Mouse (Mus musculus): Measurements from ENCODE around the gene Unc5c. TPM values are rescaled to one million over a fixed set of nuclear protein-coding genes. Genes with fewer than 3 reads are reported as not detected.

Gene Unc5c
- polyA plus RNA-seq, 1 experiment from 2014 or later = 0.35 TPM

DNA sequence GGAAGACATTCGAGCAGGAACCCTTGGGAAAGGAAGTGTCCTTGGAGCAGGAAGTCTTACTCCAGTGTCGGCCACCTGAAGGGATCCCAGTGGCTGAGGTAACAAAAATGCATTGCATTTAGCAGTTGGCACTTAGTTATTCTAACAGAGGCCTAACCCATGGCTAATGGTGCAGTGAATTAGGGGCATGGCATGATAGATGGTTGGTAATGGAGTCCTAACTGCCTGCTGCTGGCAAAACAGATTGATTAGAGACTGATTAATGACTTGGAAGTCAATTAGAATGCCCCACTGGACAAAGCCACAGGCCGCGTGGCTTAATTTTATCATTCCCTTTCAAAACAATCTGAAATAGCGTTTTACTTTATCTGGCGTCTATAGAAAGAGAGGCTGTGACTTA, 268.8 kb downstream of the Unc5c start:
- no peak overlapping the region for H3K27ac ChIP-seq
- H3K9ac ChIP-seq = no peak overlapping the region
- H3K4me2 ChIP-seq = no peak overlapping the region
- no peaks in the 10 kb centered on the region for H3K36me3 ChIP-seq
- no peak for DNase-seq
- H3K4me1 ChIP-seq (replicated peaks) = no peaks in the 10 kb centered on the region
- WGBS (ENCODE audit: insufficient replicate concordance) = 69% methylated on average over 6 of the region's 6 CpGs
- H3K4me3 ChIP-seq (replicated peaks) = no peak overlapping the region
- ATAC-seq (ENCODE audit: low read depth) = no peak
- H3K27me3 ChIP-seq = no peaks in the 10 kb centered on the region
- H3K9me3 ChIP-seq (replicated peaks) = no peaks in the 10 kb centered on the region

DNA sequence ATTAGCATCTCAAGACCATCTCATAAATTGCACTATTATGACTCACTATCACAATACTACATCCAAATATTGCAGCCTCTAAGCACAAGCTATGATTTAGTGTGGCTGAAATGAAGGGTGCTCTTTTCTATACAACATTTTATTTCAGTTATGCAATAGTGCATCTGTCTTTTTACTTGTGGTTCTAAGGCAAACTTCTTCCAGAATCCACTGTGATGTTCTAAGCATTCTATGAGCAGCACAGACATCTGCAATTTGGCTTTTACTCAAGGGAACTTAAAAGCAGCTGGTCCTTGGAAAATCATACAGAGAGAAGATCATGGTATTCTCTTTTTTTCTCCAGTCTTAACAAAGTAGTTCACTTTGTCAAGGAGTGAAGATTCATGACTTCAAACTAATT, 270.3 kb downstream of the Unc5c start:
- Histone ChIP-seq H3K27me3 (no peaks in the 10 kb centered on the region), H3K4me2 (no peak overlapping the region), H3K9me3 (replicated peaks) (no peaks in the 10 kb centered on the region), H3K27ac (no peak overlapping the region), H3K9ac (no peak overlapping the region), H3K4me3 (replicated peaks) (no peak overlapping the region), H3K36me3 (no peaks in the 10 kb centered on the region), H3K4me1 (replicated peaks) (no peaks in the 10 kb centered on the region)
- no peak for ATAC-seq (ENCODE audit: low read depth)
- no peak for DNase-seq

DNA sequence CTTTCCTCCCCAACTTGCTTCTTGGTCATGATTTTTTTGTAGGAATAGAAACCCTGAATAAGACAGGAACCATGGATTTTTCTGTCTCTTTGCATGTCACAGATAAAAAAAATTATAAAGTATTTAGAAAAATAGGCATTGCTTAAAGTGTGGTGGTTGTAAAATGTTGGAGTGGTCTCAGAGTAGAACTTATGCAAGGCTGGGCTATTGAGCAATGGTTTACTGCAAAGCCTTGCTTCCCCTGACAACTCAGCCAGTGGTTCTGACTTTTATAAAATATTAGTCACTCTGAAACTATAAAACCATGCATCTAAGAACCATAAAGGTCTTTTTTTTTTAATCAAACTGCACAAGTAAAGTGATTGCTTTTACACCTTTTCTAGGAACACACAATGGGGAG, 280.3 kb downstream of the Unc5c start:
- Histone ChIP-seq H3K4me1 (replicated peaks) (no peaks in the 10 kb centered on the region), H3K4me2 (no peak overlapping the region), H3K9me3 (replicated peaks) (no peaks in the 10 kb centered on the region), H3K36me3 (no peaks in the 10 kb centered on the region), H3K9ac (no peak overlapping the region), H3K27ac (no peak overlapping the region), H3K4me3 (replicated peaks) (no peak overlapping the region), H3K27me3 (no peaks in the 10 kb centered on the region)
- DNase-seq (no peak), ATAC-seq (ENCODE audit: low read depth) (no peak)

DNA sequence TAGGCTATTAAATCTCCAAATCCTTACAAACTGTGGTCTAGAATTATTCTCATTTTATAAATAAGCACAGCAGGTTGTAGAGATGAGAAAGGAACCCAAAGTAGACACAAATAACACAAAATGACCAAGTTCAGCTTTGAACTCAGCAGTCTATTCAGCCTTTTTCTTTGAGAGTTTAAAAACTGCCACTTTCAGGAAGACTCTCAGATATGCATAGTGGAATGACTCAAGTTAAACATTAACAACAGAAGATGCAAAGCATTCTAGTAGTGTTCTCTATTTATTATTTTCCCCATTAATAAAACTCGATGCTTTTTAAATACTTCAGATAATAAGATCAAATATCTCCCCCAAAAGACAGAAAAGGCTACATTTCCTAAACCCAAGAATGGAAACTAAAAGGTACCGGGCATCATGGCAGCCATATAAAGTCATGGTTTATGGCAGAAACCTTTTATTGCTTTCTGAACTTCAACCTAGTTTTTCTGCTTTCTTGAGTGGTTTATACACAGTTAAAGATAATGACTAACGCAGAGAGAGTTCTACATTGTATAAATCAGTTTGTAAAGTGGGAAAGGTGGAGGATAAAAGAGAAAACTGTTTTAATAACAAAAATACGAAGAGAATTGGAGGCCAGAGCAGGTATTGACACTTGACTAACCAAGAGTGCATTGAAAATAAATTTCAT, 283.8 kb downstream of the Unc5c start:
- no peaks in the 10 kb centered on the region for H3K4me1 ChIP-seq (replicated peaks)
- no peak overlapping the region for H3K4me3 ChIP-seq (replicated peaks)
- H3K36me3 ChIP-seq = no peaks in the 10 kb centered on the region
- ATAC-seq (ENCODE audit: low read depth) = no peak
- no peak overlapping the region for H3K4me2 ChIP-seq
- no peak overlapping the region for H3K27ac ChIP-seq
- H3K9ac ChIP-seq = no peak overlapping the region
- WGBS (ENCODE audit: insufficient replicate concordance) = 62% methylated on average over 4 of the region's 4 CpGs
- no peaks in the 10 kb centered on the region for H3K9me3 ChIP-seq (replicated peaks)
- no peak for DNase-seq
- no peaks in the 10 kb centered on the region for H3K27me3 ChIP-seq

DNA sequence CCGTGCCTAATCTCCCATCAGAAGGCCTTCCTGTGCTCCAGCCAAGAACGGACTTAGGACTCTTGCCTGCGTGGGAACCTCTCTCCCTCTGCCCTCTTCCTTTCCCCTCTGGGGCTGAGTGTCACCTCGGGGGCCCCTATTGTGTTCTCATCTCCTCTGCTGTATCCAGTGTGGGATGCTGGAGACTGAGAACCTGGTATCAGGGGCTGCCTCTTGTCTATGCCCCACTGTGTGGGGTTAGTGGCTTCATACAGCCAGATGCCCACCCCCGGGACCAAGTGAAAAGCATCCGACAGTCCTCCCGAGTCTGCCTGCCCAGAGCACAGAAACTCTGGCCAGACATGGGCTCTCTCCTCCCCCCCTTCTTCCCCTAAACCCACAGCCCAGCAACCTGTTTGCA, 287.2 kb downstream of the Unc5c start:
- DNase-seq = no peak
- ATAC-seq (ENCODE audit: low read depth) = no peak
- 59% methylated on average over 7 of the region's 7 CpGs for WGBS (ENCODE audit: insufficient replicate concordance)

DNA sequence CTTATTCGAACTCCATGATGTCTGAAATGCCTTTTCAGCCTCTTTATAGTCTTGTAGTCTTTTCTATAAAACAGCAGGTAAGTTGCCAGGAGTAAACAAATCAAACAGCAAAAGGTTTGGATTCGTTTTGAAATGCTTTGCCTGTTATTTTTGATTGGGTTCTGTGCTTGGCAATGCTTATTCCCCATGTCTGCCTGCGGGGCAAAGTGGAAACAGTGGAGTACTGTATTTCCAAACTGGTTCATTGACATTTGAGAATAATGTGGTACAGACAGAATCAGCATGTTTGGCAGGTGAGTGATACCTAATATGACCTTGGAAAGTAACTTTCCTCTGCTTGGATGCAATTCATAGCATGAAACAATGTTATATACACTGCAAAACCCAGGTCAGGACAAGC, 292.2 kb downstream of the Unc5c start:
- 47% methylated on average over 3 of the region's 3 CpGs for WGBS (ENCODE audit: insufficient replicate concordance)
- ATAC-seq (ENCODE audit: low read depth) = no peak
- no peaks in the 10 kb centered on the region for H3K27me3 ChIP-seq
- no peak overlapping the region for H3K4me3 ChIP-seq (replicated peaks)
- no peak overlapping the region for H3K9ac ChIP-seq
- no peak overlapping the region for H3K27ac ChIP-seq
- no peaks in the 10 kb centered on the region for H3K4me1 ChIP-seq (replicated peaks)
- no peak for DNase-seq
- H3K9me3 ChIP-seq (replicated peaks) = no peaks in the 10 kb centered on the region
- no peak overlapping the region for H3K4me2 ChIP-seq
- no peaks in the 10 kb centered on the region for H3K36me3 ChIP-seq

More for the DNA sequence above, 287.2 kb downstream of the Unc5c start:
- Histone ChIP-seq H3K9ac (no peak overlapping the region), H3K4me2 (no peak overlapping the region), H3K4me1 (replicated peaks) (no peaks in the 10 kb centered on the region), H3K4me3 (replicated peaks) (no peak overlapping the region), H3K36me3 (no peaks in the 10 kb centered on the region), H3K9me3 (replicated peaks) (no peaks in the 10 kb centered on the region), H3K27me3 (no peaks in the 10 kb centered on the region), H3K27ac (no peak overlapping the region)

- Histone ChIP-seq H3K4me3 (replicated peaks) (no peak overlapping the region), H3K9me3 (replicated peaks) (no peaks in the 10 kb centered on the region), H3K9ac (no peak overlapping the region), H3K27me3 (no peaks in the 10 kb centered on the region), H3K4me1 (replicated peaks) (no peaks in the 10 kb centered on the region), H3K4me2 (no peak overlapping the region), H3K36me3 (no peaks in the 10 kb centered on the region), H3K27ac (no peak overlapping the region)
- DNase-seq (no peak), ATAC-seq (ENCODE audit: low read depth) (no peak)
- 61% methylated on average over 8 of the region's 8 CpGs for WGBS (ENCODE audit: insufficient replicate concordance)
Observed at GRCm38 (mm10) chr3:141778411-141778919, 313.4 kb downstream of the Unc5c start.

DNA sequence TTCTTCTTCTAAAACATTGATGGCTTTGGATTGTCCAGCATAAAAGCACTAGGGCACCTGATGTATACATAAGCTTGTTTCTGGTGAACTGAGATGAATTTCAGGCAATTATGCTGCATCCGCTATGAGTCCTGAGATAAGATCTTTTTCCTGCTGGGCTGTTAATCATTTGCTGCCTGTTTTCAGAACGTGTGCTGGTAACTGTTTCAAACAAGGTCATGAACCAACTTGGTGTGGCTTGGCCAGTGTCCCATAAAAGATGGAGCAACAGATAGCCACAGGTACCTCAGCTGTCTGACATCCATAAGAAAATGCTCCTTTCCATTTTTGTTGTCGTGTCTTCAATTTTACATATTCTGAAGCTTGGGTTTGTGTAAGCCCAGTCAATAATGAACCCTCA, 314.2 kb downstream of the Unc5c start:
- Histone ChIP-seq H3K27me3 (no peaks in the 10 kb centered on the region), H3K4me2 (no peak overlapping the region), H3K36me3 (no peaks in the 10 kb centered on the region), H3K27ac (no peak overlapping the region), H3K4me1 (replicated peaks) (no peaks in the 10 kb centered on the region), H3K9me3 (replicated peaks) (no peaks in the 10 kb centered on the region), H3K9ac (no peak overlapping the region), H3K4me3 (replicated peaks) (no peak overlapping the region)
- ATAC-seq (ENCODE audit: low read depth) (0 out of 2 replicates have a peak, but pooled peaks have one; percentile 39), DNase-seq (no peak)
- 43% methylated on average over 3 of the region's 3 CpGs for WGBS (ENCODE audit: insufficient replicate concordance)

- Histone ChIP-seq H3K27ac (no peak overlapping the region), H3K36me3 (no peaks in the 10 kb centered on the region), H3K9ac (no peak overlapping the region), H3K4me3 (replicated peaks) (no peak overlapping the region), H3K27me3 (no peaks in the 10 kb centered on the region), H3K4me2 (no peak overlapping the region), H3K9me3 (replicated peaks) (no peaks in the 10 kb centered on the region), H3K4me1 (replicated peaks) (no peaks in the 10 kb centered on the region)
- ATAC-seq (ENCODE audit: low read depth) (no peak), DNase-seq (no peak)
- 58% methylated on average over 4 of the region's 4 CpGs for WGBS (ENCODE audit: insufficient replicate concordance)
Observed at GRCm38 (mm10) chr3:141782553-141782952, 317.5 kb downstream of the Unc5c start.

DNA sequence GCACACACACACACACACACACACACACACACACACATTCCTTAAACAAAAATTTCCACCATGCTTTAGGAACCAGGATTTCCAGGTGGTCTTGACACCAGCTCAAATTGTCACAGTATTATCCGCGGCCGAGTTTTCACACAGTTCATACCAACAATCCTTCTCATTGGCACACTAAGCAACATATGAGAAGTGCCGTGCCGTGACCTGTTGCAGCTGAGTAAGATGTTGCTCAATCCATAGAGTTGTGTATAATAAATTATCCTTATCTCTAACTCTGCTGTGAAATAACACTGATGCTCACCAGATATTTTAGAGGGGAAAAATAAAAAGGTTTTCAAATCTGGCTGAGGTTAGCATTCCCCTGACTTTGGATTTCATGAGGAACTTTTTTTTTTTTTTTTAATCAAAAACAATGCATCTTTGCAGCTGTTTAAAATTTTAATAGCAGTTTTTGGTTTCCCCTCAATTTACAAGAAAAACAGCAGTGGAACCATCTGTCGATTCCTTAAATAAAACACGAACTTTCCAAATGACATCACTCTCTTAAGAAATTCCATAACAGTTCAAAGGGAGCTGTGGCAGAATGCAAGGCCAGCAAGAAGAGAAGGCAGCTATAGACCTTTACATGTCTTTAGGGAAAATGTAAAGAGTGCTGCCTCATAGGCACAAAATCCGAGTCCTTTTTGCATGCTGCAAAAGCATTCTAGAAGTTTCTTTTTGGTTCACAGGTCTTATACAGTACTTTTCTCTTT, 326.2 kb downstream of the Unc5c start:
- H3K27ac ChIP-seq = no peak overlapping the region
- H3K4me2 ChIP-seq = no peak overlapping the region
- no peaks in the 10 kb centered on the region for H3K9me3 ChIP-seq (replicated peaks)
- H3K36me3 ChIP-seq = no peaks in the 10 kb centered on the region
- no peaks in the 10 kb centered on the region for H3K4me1 ChIP-seq (replicated peaks)
- no peak overlapping the region for H3K4me3 ChIP-seq (replicated peaks)
- no peak for ATAC-seq (ENCODE audit: low read depth)
- H3K9ac ChIP-seq = no peak overlapping the region
- DNase-seq = no peak
- H3K27me3 ChIP-seq = no peaks in the 10 kb centered on the region
- 74% methylated on average over 8 of the region's 8 CpGs for WGBS (ENCODE audit: insufficient replicate concordance)

DNA sequence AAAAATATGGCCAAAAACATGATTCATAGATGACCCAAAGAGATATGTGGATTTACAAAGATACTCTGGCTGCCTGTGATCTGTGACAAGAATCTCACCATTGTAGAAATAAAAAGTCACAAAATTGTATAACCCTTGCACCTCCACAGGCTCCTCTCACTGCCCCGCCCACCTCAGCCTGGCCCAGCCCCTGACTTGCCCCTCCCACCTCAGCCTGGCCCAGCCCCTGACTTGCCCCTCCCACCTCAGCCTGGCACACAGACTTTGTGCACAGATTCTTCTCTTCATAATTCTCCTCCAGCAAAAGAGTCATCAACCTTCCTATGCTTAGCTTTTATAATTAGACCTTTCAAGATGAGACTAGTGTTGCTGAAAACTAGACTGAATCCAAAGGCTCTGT, 327.1 kb downstream of the Unc5c start:
- ATAC-seq (ENCODE audit: low read depth) = no peak

DNA sequence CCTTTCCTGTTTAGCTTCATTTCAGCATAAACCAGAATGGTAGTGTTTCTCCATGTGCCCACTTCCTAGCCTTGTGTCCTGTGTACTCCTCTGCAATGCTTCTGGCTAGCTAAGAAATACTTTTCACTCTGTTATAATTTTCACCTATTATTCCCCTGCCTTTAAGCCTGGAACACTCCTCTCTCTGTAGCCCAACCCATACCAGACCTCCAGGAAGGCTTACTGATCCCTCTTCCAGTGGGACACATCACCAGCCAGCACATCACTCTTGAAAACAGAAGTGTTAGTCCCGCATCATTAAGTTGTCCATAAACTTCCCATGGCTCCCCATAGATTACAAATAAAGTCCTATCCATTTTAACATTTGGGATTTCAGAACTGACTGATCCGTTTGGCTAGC, 328.7 kb downstream of the Unc5c start:
- no peak for DNase-seq
- H3K36me3 ChIP-seq = no peaks in the 10 kb centered on the region
- H3K9me3 ChIP-seq (replicated peaks) = no peaks in the 10 kb centered on the region
- H3K27me3 ChIP-seq = no peaks in the 10 kb centered on the region
- H3K4me3 ChIP-seq (replicated peaks) = no peak overlapping the region
- no peaks in the 10 kb centered on the region for H3K4me1 ChIP-seq (replicated peaks)
- 62% methylated on average over 2 of the region's 2 CpGs for WGBS (ENCODE audit: insufficient replicate concordance)
- no peak overlapping the region for H3K9ac ChIP-seq
- no peak overlapping the region for H3K27ac ChIP-seq
- ATAC-seq (ENCODE audit: low read depth) = no peak
- no peak overlapping the region for H3K4me2 ChIP-seq

More for the DNA sequence above, 327.1 kb downstream of the Unc5c start:
- no peak overlapping the region for H3K4me2 ChIP-seq
- H3K4me1 ChIP-seq (replicated peaks) = no peaks in the 10 kb centered on the region
- no peaks in the 10 kb centered on the region for H3K36me3 ChIP-seq
- WGBS (ENCODE audit: insufficient replicate concordance) = 50% methylated on average over 1 of the region's 1 CpGs
- H3K4me3 ChIP-seq (replicated peaks) = no peak overlapping the region
- no peaks in the 10 kb centered on the region for H3K9me3 ChIP-seq (replicated peaks)
- no peaks in the 10 kb centered on the region for H3K27me3 ChIP-seq
- no peak for DNase-seq
- no peak overlapping the region for H3K9ac ChIP-seq
- H3K27ac ChIP-seq = no peak overlapping the region
